Mouse (Mus musculus): ENCODE data around the gene Olfr91. TPM values are rescaled to one million over a fixed set of nuclear protein-coding genes. Genes with fewer than 3 reads are reported as not detected.

Gene Olfr91
- polyA plus RNA-seq (2012; rRNA removed), result not detected in 2 replicates

GRCm38 (mm10) chr17:37098178-37098577 is at the start of gene Olfr91:
Olfr91 (minus strand) TSS chr17:37098278.

GRCm38 (mm10) chr17:37119988-37120387 is 21.9 kb upstream of the Olfr91 start, which contains the start of gene Olfr92:
Olfr92 (minus strand) TSS chr17:37120088.

GRCm38 (mm10) chr17:37088399-37088798 is 9.7 kb downstream of the Olfr91 start, which contains the start of gene Olfr90:
Olfr90 (minus strand) TSS chr17:37088499.

GRCm38 (mm10) chr17:37045611-37046311 is 52.3 kb downstream of the Olfr91 start, which contains the start of gene Gabbr1:
Gabbr1 (plus strand) TSS chr17:37045966.

Other genes starting within 250 kb of the Olfr91 start
- gene Trim15, start 231.1 kb downstream of the Olfr91 start, polyA plus RNA-seq (2012; rRNA removed), result 6.8 and 15.1 TPM in 2 replicates
- not detected in 2 replicates for gene Trim10, start 228.7 kb downstream of the Olfr91 start, polyA plus RNA-seq (2012; rRNA removed)
- 14.6 and 18.9 TPM in 2 replicates for gene Trim40, start 208.2 kb downstream of the Olfr91 start, polyA plus RNA-seq (2012; rRNA removed)
- gene Trim31, start 200.2 kb downstream of the Olfr91 start, polyA plus RNA-seq (2012; rRNA removed), result 18.0 and 23.9 TPM in 2 replicates
- gene Rnf39, start 155.4 kb downstream of the Olfr91 start, polyA plus RNA-seq (2012; rRNA removed), result 38.9 and 42.9 TPM in 2 replicates
- 45.1 and 56.4 TPM in 2 replicates for gene Ppp1r11, start 146.5 kb downstream of the Olfr91 start, polyA plus RNA-seq (2012; rRNA removed)
- 19.3 and 25.8 TPM in 2 replicates for gene Znrd1, start 139.7 kb downstream of the Olfr91 start, polyA plus RNA-seq (2012; rRNA removed)
- 1.1 and 1.2 TPM in 2 replicates for gene Znrd1as, start 139.7 kb downstream of the Olfr91 start, polyA plus RNA-seq (2012; rRNA removed)
- gene 2410137M14Rik, start 117.0 kb downstream of the Olfr91 start, polyA plus RNA-seq (2012; rRNA removed), result not detected in 2 replicates
- 0.28 TPM in 1 of 2 replicates, not detected in the other for gene H2-M5, start 108.7 kb downstream of the Olfr91 start, polyA plus RNA-seq (2012; rRNA removed)
- gene Zfp57, start 97.1 kb downstream of the Olfr91 start, polyA plus RNA-seq (2012; rRNA removed), result 1.7 and 1.9 TPM in 2 replicates
- not detected in 2 replicates for gene Mog, start 74.9 kb downstream of the Olfr91 start, polyA plus RNA-seq (2012; rRNA removed)
- gene Gabbr1, start 52.3 kb downstream of the Olfr91 start, polyA plus RNA-seq (2012; rRNA removed), result 20.3 and 20.6 TPM in 2 replicates
- not detected in 2 replicates for gene Olfr90, start 9.8 kb downstream of the Olfr91 start, polyA plus RNA-seq (2012; rRNA removed)
- gene Olfr92, start 21.8 kb upstream of the Olfr91 start, polyA plus RNA-seq (2012; rRNA removed), result not detected in 2 replicates
- gene Olfr93, start 63.2 kb upstream of the Olfr91 start, polyA plus RNA-seq (2012; rRNA removed), result not detected in 2 replicates
- 0.21 and 0.38 TPM in 2 replicates for gene Ubd, start 95.6 kb upstream of the Olfr91 start, polyA plus RNA-seq (2012; rRNA removed)
- gene Olfr94, start 102.7 kb upstream of the Olfr91 start, polyA plus RNA-seq (2012; rRNA removed), result not detected in 2 replicates
- gene Olfr95, start 114.8 kb upstream of the Olfr91 start, polyA plus RNA-seq (2012; rRNA removed), result not detected in 2 replicates
- gene Olfr96, start 121.9 kb upstream of the Olfr91 start, polyA plus RNA-seq (2012; rRNA removed), result not detected in 2 replicates
- gene Olfr97, start 139.1 kb upstream of the Olfr91 start, polyA plus RNA-seq (2012; rRNA removed), result not detected in 2 replicates
- gene Olfr98, start 165.5 kb upstream of the Olfr91 start, polyA plus RNA-seq (2012; rRNA removed), result not detected in 2 replicates
- gene H2-M3, start 171.9 kb upstream of the Olfr91 start, polyA plus RNA-seq (2012; rRNA removed), result 7.4 and 7.7 TPM in 2 replicates
- gene Olfr99, start 185.2 kb upstream of the Olfr91 start, polyA plus RNA-seq (2012; rRNA removed), result not detected in 2 replicates
- not detected in 2 replicates for gene Olfr101, start 206.0 kb upstream of the Olfr91 start, polyA plus RNA-seq (2012; rRNA removed)
- not detected in 2 replicates for gene Olfr102, start 218.8 kb upstream of the Olfr91 start, polyA plus RNA-seq (2012; rRNA removed)
- not detected in 2 replicates for gene Olfr103, start 241.4 kb upstream of the Olfr91 start, polyA plus RNA-seq (2012; rRNA removed)